Mouse (Mus musculus) MN1 (cell line): ENCODE measurements at regions not wholly inside any gene's neighbourhood (a gene's known extent, or its start where the extent isn't known, plus 50 kb on each side); places are given as distances from the start of the nearest gene placed in this dataset.

ENCODE experiments used
- DNase-seq: peaks from one replicate; pipeline ENCODE4 v3.0.0-alpha.2; 2016; ENCODE audit warnings: low spot score

DNA sequence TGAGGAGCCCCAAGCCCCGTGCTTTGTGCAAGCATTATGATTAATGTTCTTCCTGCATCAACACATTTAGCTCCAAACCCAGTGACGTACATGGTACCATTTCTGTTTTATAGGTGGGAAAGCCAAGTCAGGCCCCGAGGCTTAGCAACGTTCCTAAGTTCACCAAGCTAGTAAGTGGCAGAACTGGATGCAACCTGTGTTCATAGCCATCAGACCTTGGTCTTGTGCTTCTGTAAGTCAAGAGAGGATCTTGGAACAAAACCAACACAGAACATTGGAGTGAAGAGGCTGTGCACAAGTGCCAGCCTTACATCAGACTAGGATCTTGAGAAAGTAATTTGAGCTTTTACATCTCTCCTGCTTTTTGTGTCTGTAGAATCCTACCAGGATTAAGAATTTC lies 71.3 kb downstream of the Cdc7 start:
- no peak for DNase-seq

DNA sequence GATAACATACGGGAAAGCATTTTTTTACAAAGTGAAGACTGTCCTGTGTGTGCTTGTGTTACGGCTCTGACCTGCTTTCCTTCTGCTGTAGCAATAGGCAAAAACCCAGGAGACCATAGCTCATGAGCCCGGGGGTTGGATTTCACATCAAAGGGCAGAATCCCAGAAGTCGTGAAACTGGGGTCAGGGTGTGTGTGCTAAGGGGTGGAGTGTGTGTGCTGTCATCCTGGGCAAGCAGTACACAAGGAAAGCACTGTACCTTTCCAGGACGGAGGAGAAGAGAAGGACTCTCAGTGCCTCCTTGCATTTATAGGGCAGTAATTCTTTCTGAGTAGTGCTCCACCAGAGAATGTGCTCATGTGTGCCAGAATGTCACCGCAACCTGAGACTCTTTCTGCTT lies 71.7 kb downstream of the Cdc7 start:
- DNase-seq, result no peak

DNA sequence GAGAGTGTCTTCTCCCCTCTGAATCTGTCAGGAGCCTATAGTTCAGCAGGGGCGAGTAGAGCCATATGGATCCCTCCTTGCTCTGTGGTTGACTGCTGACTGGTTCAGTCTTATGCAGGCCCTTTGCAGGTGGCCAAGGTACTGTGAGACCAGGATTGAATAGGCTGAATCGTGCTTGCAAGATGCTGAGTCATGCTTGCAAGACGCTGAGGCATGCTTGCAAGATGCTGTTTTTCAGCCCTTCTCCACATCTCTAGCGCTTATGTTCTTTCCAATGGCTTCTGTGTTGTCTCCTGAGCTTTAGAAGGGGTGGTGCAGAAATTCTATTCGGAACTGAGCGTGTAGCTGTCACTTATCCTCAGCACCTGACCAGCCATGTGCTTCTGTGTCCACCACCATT lies 72.4 kb downstream of the Cdc7 start:
- DNase-seq, result no peak

DNA sequence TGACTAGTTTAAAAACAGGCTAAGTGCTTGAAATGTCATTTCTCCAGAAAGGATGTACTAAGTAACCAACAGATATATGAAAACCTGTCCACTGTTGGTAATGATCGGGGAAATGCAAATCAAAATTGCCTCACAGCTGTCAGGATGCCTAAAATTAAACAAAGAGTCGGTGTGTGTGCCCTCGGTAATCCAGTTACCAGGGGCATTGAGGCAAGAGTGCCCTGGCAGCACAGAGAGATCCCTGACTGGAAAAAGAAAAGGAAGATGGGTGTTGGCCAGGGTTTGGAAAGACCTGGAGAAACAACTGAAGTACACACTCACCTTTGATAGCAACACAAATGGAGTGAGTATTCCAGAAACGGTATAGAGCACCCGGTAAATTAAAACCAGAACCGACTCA lies 73.0 kb downstream of the Cdc7 start:
- no peak for DNase-seq

DNA sequence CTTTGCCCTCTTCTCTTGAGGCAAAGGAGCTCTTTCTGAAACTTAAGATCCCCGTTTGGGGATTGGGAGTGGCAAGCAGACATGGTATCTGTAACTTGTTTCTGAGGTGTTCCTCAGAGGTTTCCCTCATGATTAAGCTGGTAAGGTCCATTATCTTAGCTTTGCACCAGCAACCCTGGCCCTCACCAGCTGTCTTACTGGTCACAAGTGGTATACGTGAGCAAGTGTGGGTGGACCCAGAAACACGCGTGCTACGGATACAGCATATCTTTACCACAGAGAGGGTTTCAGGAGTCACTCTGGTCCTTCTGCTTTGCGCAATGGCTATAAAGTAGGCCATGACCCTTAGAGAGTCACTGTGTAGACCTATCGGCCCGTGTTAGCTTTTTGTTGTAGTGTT lies 75.2 kb downstream of the Cdc7 start:
- no peak for DNase-seq

DNA sequence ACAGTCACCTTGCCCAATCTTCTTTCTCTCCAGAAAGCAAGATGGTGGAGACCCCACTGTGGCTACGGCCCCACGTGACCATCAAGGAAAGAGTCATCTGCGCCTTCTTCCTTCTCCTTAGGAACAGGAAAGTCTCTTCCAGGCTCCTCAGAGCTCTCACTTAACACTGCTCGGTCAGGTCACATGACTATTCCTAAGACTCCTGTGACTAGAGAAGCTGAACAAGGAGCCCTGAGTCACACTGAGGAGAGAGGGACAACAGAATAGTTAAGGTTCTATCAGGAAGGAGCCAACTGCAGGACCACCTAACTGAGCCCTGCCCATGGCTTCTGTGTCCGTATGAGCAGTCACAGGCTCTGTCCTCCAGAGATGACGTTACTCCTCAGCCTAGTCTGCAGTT lies 75.8 kb downstream of the Cdc7 start:
- DNase-seq, result no peak

DNA sequence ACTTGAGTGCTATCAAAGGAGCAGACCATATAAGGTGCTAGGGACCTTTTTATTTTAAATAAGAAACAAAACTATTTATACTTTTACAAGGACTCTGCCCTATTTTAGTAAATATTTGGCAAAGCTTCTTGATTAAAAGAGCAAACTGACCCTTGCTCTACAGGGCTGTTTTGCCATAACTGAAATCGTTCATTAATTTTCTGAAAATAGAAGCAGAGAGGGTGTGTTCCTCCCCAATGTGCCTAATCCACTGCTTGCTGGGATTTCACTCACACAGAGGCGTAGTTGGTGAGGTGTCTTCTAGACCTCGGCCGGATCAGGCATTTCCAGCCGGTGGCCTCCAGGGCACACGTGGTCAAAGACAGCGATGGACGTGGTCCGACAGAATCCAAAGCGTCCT lies 76.4 kb downstream of the Cdc7 start:
- DNase-seq, result no peak

DNA sequence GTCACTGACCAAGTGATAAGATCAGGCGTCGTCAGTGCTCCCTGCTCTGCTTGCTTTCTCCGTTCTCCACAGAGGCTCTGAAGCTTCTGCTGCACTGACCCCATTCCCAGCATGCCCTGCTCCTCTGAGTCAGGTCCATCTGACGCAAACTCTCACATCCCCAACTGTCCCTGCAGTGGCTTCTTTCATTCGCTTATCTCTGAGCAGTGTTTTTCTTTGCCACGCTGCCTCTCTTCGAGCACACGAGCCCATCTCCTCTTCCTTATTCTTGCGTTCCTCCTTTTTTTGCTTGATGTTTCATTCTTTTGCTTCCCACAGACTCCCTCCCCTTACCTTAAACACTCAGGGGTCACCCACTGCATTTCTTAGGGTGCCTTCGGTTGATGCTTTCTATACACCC lies 81.0 kb downstream of the Cdc7 start:
- no peak for DNase-seq

DNA sequence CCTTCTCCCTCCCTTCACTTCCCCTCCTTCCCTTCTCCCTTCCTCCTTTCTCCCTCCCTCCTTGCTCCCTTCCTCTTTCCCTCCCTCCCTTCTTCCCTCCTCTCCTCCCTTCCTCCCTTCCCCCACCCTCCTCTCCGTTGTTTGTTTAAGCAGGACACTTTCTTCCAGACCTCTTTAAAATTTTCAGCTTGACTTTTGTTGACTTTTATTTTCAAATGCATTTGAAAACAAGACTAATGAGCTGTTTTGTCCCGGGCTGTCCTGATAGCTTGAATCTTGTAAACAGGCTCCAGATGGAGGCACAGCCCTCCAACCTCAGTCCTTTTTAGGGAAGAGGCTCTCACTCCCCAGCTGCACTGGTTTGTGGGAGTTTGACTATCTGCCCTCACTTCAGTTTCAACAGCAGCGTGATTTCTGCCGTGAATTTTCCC lies 82.4 kb downstream of the Cdc7 start:
- DNase-seq, result no peak

DNA sequence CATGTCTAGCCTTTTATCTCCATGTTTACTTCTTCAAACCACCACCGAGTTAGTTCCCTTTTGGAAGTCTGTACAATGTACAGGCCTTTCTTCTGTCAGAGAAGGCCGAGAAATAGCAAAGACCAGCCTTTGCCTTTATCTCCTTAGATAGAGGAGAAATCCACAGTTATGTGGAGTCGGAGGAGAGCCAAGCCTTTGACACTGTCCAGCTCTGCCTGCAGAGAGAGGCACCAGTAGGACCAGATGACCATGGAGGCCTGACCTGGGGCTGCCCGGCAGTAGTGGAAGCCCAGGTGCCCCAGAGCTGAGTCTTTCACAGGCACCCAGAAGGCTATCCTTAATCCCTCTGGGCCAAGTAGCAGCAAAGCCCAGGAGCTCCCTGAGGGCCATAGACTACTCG lies 84.5 kb downstream of the Cdc7 start:
- DNase-seq, result peak; percentile 11

DNA sequence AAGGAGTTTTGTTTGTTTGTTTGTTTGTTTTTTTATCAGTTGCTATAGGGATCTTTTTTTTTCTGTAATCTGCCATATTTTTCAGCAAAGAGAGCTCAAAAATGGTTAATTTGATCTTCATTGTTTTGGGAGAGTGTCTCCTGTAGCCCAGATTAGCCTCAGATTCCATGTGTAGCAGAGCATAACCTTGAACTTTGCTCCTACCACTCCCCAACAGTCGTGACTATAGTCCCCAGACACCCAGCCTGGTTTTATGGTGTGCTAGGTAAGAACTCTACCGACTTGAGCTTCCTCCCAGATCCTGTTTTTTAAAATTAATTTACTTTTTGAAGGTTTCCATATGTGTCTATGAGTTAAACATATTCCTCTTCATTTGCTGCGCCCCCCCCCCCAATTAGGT lies 86.0 kb downstream of the Cdc7 start:
- no peak for DNase-seq

DNA sequence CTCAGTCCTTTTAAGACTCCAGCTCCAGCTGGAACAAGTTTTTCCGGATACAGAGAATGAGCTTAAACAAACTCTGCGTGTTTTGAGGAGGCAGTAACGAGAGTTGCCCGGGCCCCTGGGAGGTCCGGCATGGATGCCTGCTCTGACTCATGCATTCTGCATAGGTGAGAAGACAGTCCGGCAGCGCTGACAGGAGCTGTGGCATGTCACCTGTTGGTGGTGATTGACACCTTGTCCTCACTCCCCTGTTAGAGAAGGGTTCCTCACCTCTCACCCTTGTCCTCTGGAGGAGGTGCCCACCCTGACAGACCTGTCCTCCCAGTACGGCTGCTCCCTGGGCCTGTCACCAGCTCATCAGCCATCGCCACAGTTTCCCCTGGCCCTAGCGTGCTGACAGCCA lies 87.7 kb downstream of the Cdc7 start:
- no peak for DNase-seq

DNA sequence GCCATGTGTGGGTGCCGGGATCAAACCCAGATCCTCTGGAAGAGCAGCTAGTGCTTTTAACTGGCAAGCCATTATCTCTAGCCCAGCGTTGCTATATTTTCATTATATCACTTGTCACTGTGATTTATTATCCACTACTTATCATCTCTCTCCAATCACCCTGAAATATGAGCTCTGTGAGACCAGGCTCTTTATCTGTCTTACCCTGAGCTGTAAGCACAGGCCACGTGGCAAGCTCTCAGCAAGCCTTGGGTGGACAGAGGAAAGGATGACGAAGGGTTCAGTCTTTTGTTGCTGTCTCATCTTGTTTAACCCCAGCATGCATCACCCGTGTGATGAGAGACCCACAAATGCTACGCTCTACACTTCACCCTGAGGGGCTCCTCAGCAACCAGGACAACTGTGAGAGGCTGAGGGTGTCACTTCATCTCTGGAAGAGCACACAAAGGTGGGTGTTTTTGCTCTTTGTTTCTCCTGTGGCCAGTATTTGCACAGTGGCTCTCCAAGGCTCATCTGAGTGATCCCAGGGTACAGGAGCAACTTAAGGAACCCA lies 90.9 kb downstream of the Cdc7 start:
- no peak for DNase-seq

DNA sequence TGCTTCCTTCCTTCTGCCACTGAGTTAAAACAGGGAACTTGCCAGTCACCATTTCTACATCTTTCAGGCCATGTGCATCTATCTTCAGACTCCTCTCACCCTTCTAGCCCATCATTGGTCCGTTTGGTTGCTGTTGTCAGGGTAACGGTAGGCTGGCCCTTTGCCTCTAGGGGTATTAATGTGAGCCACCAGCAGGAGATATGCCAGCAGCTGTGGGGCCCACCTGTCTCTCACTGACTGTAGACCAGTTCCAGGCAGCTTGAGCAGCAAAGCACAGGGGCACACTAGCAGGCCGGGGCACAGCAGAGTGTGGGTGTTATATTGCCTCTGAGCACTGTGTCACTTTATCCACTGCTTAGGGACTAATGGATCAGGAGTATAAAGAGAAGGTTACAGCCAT lies 91.3 kb downstream of the Cdc7 start:
- peak; percentile 27 for DNase-seq
